Mouse (Mus musculus): ENCODE measurements around the gene Clca3a1.

DNA sequence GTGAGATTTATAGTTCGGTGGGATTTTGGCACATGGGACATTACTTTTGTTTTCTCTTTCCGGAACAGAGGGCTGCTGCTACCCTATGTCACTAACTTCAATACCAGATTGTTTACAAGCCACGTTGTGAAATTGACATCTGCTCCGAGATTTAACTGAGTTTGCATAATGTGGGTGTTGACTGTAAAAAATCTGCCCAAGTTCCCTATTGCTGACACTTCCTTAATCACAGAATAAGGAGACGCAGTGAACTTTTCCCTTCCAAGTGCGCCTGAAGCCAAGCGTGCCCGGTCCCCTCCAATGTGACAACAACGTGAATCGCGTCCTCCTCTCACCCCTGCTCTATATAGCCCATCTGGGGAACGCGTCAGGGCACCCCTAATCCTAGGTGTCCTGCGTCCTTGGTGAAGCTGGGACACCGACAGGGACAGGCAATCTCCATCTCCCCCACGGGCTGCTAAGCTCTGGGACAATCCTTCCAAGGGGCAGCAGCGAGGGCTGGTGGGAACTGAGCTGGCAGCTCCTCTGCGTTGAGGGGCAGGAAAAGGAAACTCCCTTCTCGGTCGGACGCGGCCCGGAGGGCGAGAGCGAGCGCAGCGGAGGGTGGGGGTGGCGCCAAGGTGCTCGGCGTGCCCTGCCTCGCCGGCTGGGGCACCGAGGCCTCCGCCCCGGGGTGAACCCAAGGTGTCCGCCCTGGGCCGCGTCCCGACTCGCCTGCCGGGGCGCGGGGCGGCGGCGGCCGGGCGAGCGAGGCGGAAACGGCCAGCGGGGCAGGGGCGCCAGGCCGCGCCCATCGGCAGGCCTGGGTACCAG lies 41.5 kb downstream of the Clca3a1 start:
- TF ChIP-seq CTCF (IDR thresholded peaks at IDR 0.05; ENCODE audit: low read depth, low read length) (peak; percentile 7; the same call in 1 of the 2 replicates), POLR2A (IDR thresholded peaks at IDR 0.05; ENCODE audit: borderline replicate concordance, low read depth, low read length) (no peak)

All from bone marrow macrophage, adult 2 months (primary cell).